Mouse (Mus musculus) gastrocnemius, postnatal 4 days (tissue): Measurements from ENCODE around the gene Cfap221. TPM values are rescaled to one million over a fixed set of nuclear protein-coding genes. Genes with fewer than 3 reads are reported as not detected.

Source experiments
- DNase-seq, 2 experiments: peaks; one replicate each; pipeline ENCODE4 v3.0.0; 2021 to 2022; ENCODE audit warnings: low spot score in 2 of 2, mixed read lengths in 2 of 2
- long read RNA-seq, 2 experiments: library from polyadenylated mRNA; stranded (forward); transcript quantifications; one replicate each; pipeline ENCODE4 v2.0.0; 2021
- total RNA-seq, 2 experiments: library from RNA; stranded (reverse); gene quantifications; 2 replicates each; pipeline ENCODE4 v1.2.3; 2021

Cfap221 gene
- total RNA-seq = not detected
- long read RNA-seq, experiment 1 = 0 reads
- long read RNA-seq, experiment 2 = 0 reads

GRCm38 (mm10) chr1:119996798-119997581 lies at the start of gene Cfap221:
TSS of gene Cfap221 (minus strand) at chr1:119997234.
- peak in 1 of 2 experiments; percentile 43 for DNase-seq

GRCm38 (mm10) chr1:120044584-120044983 lies 47.5 kb upstream of the Cfap221 start:
- no peak for DNase-seq

GRCm38 (mm10) chr1:120042421-120042820 lies 45.4 kb upstream of the Cfap221 start:
- DNase-seq = no peak

- DNase-seq = no peak
Observed at GRCm38 (mm10) chr1:120038594-120038993, 41.6 kb upstream of the Cfap221 start.

GRCm38 (mm10) chr1:120037021-120037683 lies 40.1 kb upstream of the Cfap221 start:
- DNase-seq = no peak

- DNase-seq = no peak
Observed at GRCm38 (mm10) chr1:120035456-120036034, 38.5 kb upstream of the Cfap221 start.

- DNase-seq = no peak
Observed at GRCm38 (mm10) chr1:120034793-120035192, 37.8 kb upstream of the Cfap221 start.

- DNase-seq = no peak
Observed at GRCm38 (mm10) chr1:120033469-120033854, 36.4 kb upstream of the Cfap221 start.

- DNase-seq = peak; percentile 50 to 79
Observed at GRCm38 (mm10) chr1:120032804-120033468, 35.9 kb upstream of the Cfap221 start.

- no peak for DNase-seq
Observed at GRCm38 (mm10) chr1:120030474-120030873, 33.4 kb upstream of the Cfap221 start.

GRCm38 (mm10) chr1:120027693-120028092 lies 30.7 kb upstream of the Cfap221 start:
- peak in 1 of 2 experiments; percentile 32 for DNase-seq

- no peak for DNase-seq
Observed at GRCm38 (mm10) chr1:120025050-120025439, 28.0 kb upstream of the Cfap221 start.

- no peak for DNase-seq
Observed at GRCm38 (mm10) chr1:120024331-120025049, 27.5 kb upstream of the Cfap221 start.

GRCm38 (mm10) chr1:120021951-120022350 lies 24.9 kb upstream of the Cfap221 start:
- DNase-seq = no peak

GRCm38 (mm10) chr1:120020322-120020897 lies 23.4 kb upstream of the Cfap221 start:
- no peak for DNase-seq

- no peak for DNase-seq
Observed at GRCm38 (mm10) chr1:120019428-120019827, 22.4 kb upstream of the Cfap221 start.

GRCm38 (mm10) chr1:120018900-120019299 lies 21.9 kb upstream of the Cfap221 start:
- no peak for DNase-seq

GRCm38 (mm10) chr1:120016240-120016639 lies 19.2 kb upstream of the Cfap221 start:
- DNase-seq = no peak

- peak; percentile 39 to 62 for DNase-seq
Observed at GRCm38 (mm10) chr1:120013111-120013510, 16.1 kb upstream of the Cfap221 start.

- no peak for DNase-seq
Observed at GRCm38 (mm10) chr1:120012638-120013037, 15.6 kb upstream of the Cfap221 start.
